15 mouse cellular contexts compared by ENCODE assay signal in genomic region chr5:139440926-139441725, GRCm38 (mm10). TPM values are rescaled to one million over a fixed set of nuclear protein-coding genes. Genes with fewer than 3 reads are reported as not detected.
DNase-seq lines count a peak whose midpoint lies in the region; ATAC-seq and TF ChIP-seq lines count a peak whose summit lies in the region.
"Had no signal": no experiment of that assay in that cellular context is flagged by ENCODE, and none has a peak within 500 bp of the region (broad histone marks: within the 10 kb centered on the region; RNA-seq: fewer than 3 reads in every experiment).

No protein-coding gene starts in this region.

- DNase-seq in heart, adult 11 months, result peak; percentile 90
- DNase-seq in heart, postnatal 4 days, result no peak
- DNase-seq in right cerebral cortex, postnatal 36 days (ENCODE audit: low spot score in 2 of 2), result no peak
- DNase-seq in left cerebral cortex, adult 11 months (ENCODE audit: low spot score), result no peak
- DNase-seq: adrenal gland, postnatal 14 days; gastrocnemius, postnatal 25 days; lung, postnatal 10 days had no signal

- WGBS in midbrain, embryonic 16.5 days, result 92% methylated on average over 11 of the region's 11 CpGs
- WGBS in midbrain, embryonic 13.5 days, result 93% methylated on average over 11 of the region's 11 CpGs

- no peaks in the 10 kb centered on the region for H3K27me3 ChIP-seq in midbrain, embryonic 16.5 days (ENCODE audit: control insufficient read depth, insufficient read depth, low read depth, low read length)
- no peaks in the 10 kb centered on the region for H3K27me3 ChIP-seq in midbrain, embryonic 13.5 days
- H3K27me3 ChIP-seq: embryonic facial prominence, embryonic 15.5 days; liver, embryonic 15.5 days had no signal

- H3K4me2 ChIP-seq in midbrain, embryonic 16.5 days (ENCODE audit: low read length), result no peak overlapping the region
- H3K4me2 ChIP-seq in midbrain, embryonic 13.5 days (replicated peaks), result no peak overlapping the region
- H3K4me2 ChIP-seq: embryonic facial prominence, embryonic 15.5 days; heart, embryonic 11.5 days; liver, embryonic 15.5 days had no signal

- no peak for TF ChIP-seq POLR2A in cortical plate, adult 2 months (IDR thresholded peaks at IDR 0.05; ENCODE audit: extremely low read depth, insufficient read depth, low read length)

- no peak overlapping the region for H3K4me3 ChIP-seq in midbrain, embryonic 16.5 days (ENCODE audit: low read depth, low read length)
- H3K4me3 ChIP-seq in midbrain, embryonic 13.5 days (replicated peaks), result no peak overlapping the region
- no peak overlapping the region for H3K4me3 ChIP-seq in cortical plate, adult 2 months (ENCODE audit: insufficient read depth, low read length)
- H3K4me3 ChIP-seq: embryonic facial prominence, embryonic 15.5 days; forebrain, embryonic 10.5 days; liver, embryonic 15.5 days had no signal

- H3K27ac ChIP-seq in midbrain, embryonic 16.5 days (ENCODE audit: low read length), result peak overlapping the region; percentile 52; the same call in 1 of the 2 replicates
- H3K27ac ChIP-seq in midbrain, embryonic 13.5 days, result no peak overlapping the region
- 0 out of 2 replicates have a peak overlapping the region, but pooled peaks have one; percentile 5 for H3K27ac ChIP-seq in cortical plate, adult 2 months (ENCODE audit: insufficient read depth, low read length)
- H3K27ac ChIP-seq: embryonic facial prominence, embryonic 15.5 days; forebrain, embryonic 10.5 days; liver, embryonic 15.5 days had no signal

- peaks cover 6% of the 10 kb centered on the region; the same call in 1 of the 2 replicates for H3K4me1 ChIP-seq in midbrain, embryonic 16.5 days (ENCODE audit: control insufficient read depth, insufficient read depth, low read length)
- peaks cover 8% of the 10 kb centered on the region for H3K4me1 ChIP-seq in midbrain, embryonic 13.5 days (replicated peaks)
- H3K4me1 ChIP-seq in cortical plate, adult 2 months (ENCODE audit: control insufficient read depth, insufficient read depth, low read length), result peaks cover 12% of the 10 kb centered on the region
- H3K4me1 ChIP-seq: liver, embryonic 15.5 days had no signal

- no peak for ATAC-seq in midbrain, embryonic 16.5 days
- no peak for ATAC-seq in midbrain, embryonic 13.5 days
- ATAC-seq: intestine, embryonic 16.5 days had no signal

- H3K9ac ChIP-seq in midbrain, embryonic 16.5 days (ENCODE audit: low read depth, low read length), result no peak overlapping the region
- H3K9ac ChIP-seq in midbrain, embryonic 13.5 days (replicated peaks), result no peak overlapping the region
- H3K9ac ChIP-seq: embryonic facial prominence, embryonic 15.5 days; liver, embryonic 15.5 days had no signal

- no peak for TF ChIP-seq CTCF in cortical plate, adult 2 months (IDR thresholded peaks at IDR 0.05; ENCODE audit: extremely low read depth, insufficient read depth, low read length)

- no peaks in the 10 kb centered on the region for H3K9me3 ChIP-seq in midbrain, embryonic 16.5 days (replicated peaks; ENCODE audit: control insufficient read depth, low read length, poor library complexity, severe bottlenecking)
- no peaks in the 10 kb centered on the region for H3K9me3 ChIP-seq in midbrain, embryonic 13.5 days
- H3K9me3 ChIP-seq: embryonic facial prominence, embryonic 15.5 days; forebrain, embryonic 10.5 days; liver, embryonic 15.5 days had no signal

- no peaks in the 10 kb centered on the region for H3K36me3 ChIP-seq in midbrain, embryonic 16.5 days (ENCODE audit: control insufficient read depth, insufficient read depth, low read length)
- H3K36me3 ChIP-seq in midbrain, embryonic 13.5 days, result no peaks in the 10 kb centered on the region
- H3K36me3 ChIP-seq: embryonic facial prominence, embryonic 15.5 days; liver, embryonic 15.5 days had no signal

RNA-seq across cellular contexts. Expression of gene Gper1, which starts 18.2 kb away (rescaled TPM):
- total RNA-seq in heart, postnatal 4 days (2021), result 1 to 10 TPM; 1.8 to 2.3 TPM
- polyA plus RNA-seq in midbrain, embryonic 16.5 days (2015; fragmentation: Nextera tagmentation; extraction: Ambion mirVana), result 9.4 TPM in 2 replicates
- polyA plus RNA-seq in midbrain, embryonic 13.5 days (2015; fragmentation: Nextera tagmentation; extraction: Ambion mirVana), result 6.0 and 7.5 TPM in 2 replicates
- polyA plus RNA-seq in cortical plate, adult 2 months (2012; rRNA removed), result 4.7 and 4.8 TPM in 2 replicates

RNA-seq across cellular contexts. Expression of gene 3110082I17Rik, which starts 19.2 kb away (rescaled TPM):
- total RNA-seq in heart, postnatal 4 days (2021), result 10 to 100 TPM; 10.8 to 10.9 TPM
- 16.8 and 17.7 TPM in 2 replicates for polyA plus RNA-seq in midbrain, embryonic 16.5 days (2015; fragmentation: Nextera tagmentation; extraction: Ambion mirVana)
- 17.3 and 19.5 TPM in 2 replicates for polyA plus RNA-seq in midbrain, embryonic 13.5 days (2015; fragmentation: Nextera tagmentation; extraction: Ambion mirVana)
- 12.9 and 15.4 TPM in 2 replicates for polyA plus RNA-seq in cortical plate, adult 2 months (2012; rRNA removed)

RNA-seq across cellular contexts. Expression of gene C130050O18Rik, which starts 36.0 kb away (rescaled TPM):
- total RNA-seq in heart, postnatal 4 days (2021), result under 1 TPM; 0.47 to 0.74 TPM
- 0.14 and 0.39 TPM in 2 replicates for polyA plus RNA-seq in midbrain, embryonic 16.5 days (2015; fragmentation: Nextera tagmentation; extraction: Ambion mirVana)
- 0.13 TPM in 1 of 2 replicates, not detected in the other for polyA plus RNA-seq in midbrain, embryonic 13.5 days (2015; fragmentation: Nextera tagmentation; extraction: Ambion mirVana)
- 0.44 TPM in 2 replicates for polyA plus RNA-seq in cortical plate, adult 2 months (2012; rRNA removed)

RNA-seq across cellular contexts. Expression of gene Zfand2a, which starts 43.2 kb away (rescaled TPM):
- 10 to 100 TPM; 20.6 to 21.5 TPM for total RNA-seq in heart, postnatal 4 days (2021)
- polyA plus RNA-seq in midbrain, embryonic 16.5 days (2015; fragmentation: Nextera tagmentation; extraction: Ambion mirVana), result 24.0 and 28.1 TPM in 2 replicates
- 12.7 and 13.9 TPM in 2 replicates for polyA plus RNA-seq in midbrain, embryonic 13.5 days (2015; fragmentation: Nextera tagmentation; extraction: Ambion mirVana)
- polyA plus RNA-seq in cortical plate, adult 2 months (2012; rRNA removed), result 52.5 and 55.4 TPM in 2 replicates
